Mouse (Mus musculus) ZHBTc4 (cell line): ENCODE measurements around the gene Hist1h2ab.
A peak's percentile ranks its signal among the peaks of the same experiment; 100 is the strongest.

Experiments used
- DNase-seq: peaks from one replicate; pipeline ENCODE4 v3.0.0-alpha.2; 2011; ENCODE audit warnings: low read depth, low spot score

The Hist1h2ab gene

GRCm38 (mm10) chr13:23738041-23738440 lies 12.9 kb upstream of the Hist1h2ab start:
- DNase-seq, result no peak

- DNase-seq, result peak; percentile 95
These were observed 12.3 kb upstream of the Hist1h2ab start, which contains the start of gene Hist1h1c for GRCm38 (mm10) chr13:23738677-23739068. Hist1h1c (plus strand) TSS chr13:23738808.

- DNase-seq, result peak; percentile 99
These were observed 11.6 kb upstream of the Hist1h2ab start for GRCm38 (mm10) chr13:23739069-23739921.

- no peak for DNase-seq
These were observed 11.0 kb upstream of the Hist1h2ab start for GRCm38 (mm10) chr13:23739922-23740252.

- peak; percentile 32 for DNase-seq
These were observed 10.6 kb upstream of the Hist1h2ab start for GRCm38 (mm10) chr13:23740256-23740840.

- peak; percentile 27 for DNase-seq
These were observed 10.0 kb upstream of the Hist1h2ab start for GRCm38 (mm10) chr13:23740910-23741309.

GRCm38 (mm10) chr13:23742007-23742406 lies 8.9 kb upstream of the Hist1h2ab start:
- DNase-seq, result peak; percentile 92

GRCm38 (mm10) chr13:23743215-23743614 lies 7.7 kb upstream of the Hist1h2ab start:
- DNase-seq, result peak; percentile 45

- DNase-seq, result peak; percentile 62
These were observed 7.0 kb upstream of the Hist1h2ab start for GRCm38 (mm10) chr13:23743963-23744362.

GRCm38 (mm10) chr13:23744421-23745380 lies 6.2 kb upstream of the Hist1h2ab start:
- DNase-seq, result peak; percentile 65

- peak; percentile 93 for DNase-seq
These were observed 5.4 kb upstream of the Hist1h2ab start, which contains the start of gene Hist1h3c for GRCm38 (mm10) chr13:23745381-23746161. Hist1h3c (minus strand) TSS chr13:23745602.

GRCm38 (mm10) chr13:23746201-23747080 lies 4.5 kb upstream of the Hist1h2ab start, which contains the start of gene Hist1h2bb:
Hist1h2bb (plus strand) TSS chr13:23746734.
- DNase-seq, result peak; percentile 92

- DNase-seq, result peak; percentile 62
These were observed 3.6 kb upstream of the Hist1h2ab start for GRCm38 (mm10) chr13:23747081-23747891.

- peak; percentile 69 for DNase-seq
These were observed 3.0 kb upstream of the Hist1h2ab start for GRCm38 (mm10) chr13:23747892-23748288.

- DNase-seq, result no peak
These were observed 1.3 kb upstream of the Hist1h2ab start for GRCm38 (mm10) chr13:23749563-23750121.

GRCm38 (mm10) chr13:23751478-23751956 lies 591 bp downstream of the Hist1h2ab start:
- DNase-seq, result peak; percentile 55

- DNase-seq, result peak; percentile 95
These were observed 1.3 kb downstream of the Hist1h2ab start, which contains the start of gene Hist1h3b for GRCm38 (mm10) chr13:23752067-23752741. Hist1h3b (plus strand) TSS chr13:23752267.

GRCm38 (mm10) chr13:23752742-23753172 lies 1.8 kb downstream of the Hist1h2ab start:
- peak; percentile 24 for DNase-seq
